In the genomic region with DNA sequence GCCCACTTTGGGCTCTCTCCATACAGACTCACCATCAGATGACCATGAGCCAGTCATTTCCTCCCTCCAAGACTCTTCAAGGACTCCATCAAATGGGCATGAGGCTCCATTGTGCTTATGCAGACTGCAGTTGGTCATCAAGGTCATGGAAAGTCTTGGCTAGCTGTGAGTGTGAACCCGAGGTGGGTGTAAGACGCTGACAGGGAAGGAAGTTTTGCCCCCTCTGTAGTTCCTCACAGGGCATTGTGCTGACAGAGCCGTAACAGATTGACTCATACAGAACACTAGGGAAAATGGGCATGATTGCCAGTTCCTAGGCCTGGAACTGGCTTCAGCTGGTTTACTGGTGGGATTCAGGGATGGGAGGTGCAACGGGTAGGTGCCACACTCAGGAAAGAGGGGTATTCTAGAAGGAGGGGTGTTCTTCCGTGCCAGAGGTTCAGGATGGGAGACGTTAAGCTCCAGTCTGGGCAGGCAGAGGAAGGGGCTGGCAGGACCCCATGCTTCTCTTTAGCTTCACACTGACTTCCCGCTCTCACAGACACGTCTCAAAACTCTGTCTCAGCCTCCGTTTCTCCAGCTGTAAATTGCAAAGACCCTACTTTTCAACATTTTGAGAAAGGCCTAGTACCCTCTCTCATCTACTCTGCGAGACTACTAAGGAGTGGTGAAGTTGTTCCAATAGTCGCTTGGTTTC, we compare ENCODE assay signal across 8 mouse cellular contexts.
DNase-seq lines count a peak whose midpoint lies in the region; ATAC-seq and TF ChIP-seq lines count a peak whose summit lies in the region.

No protein-coding gene starts in this region.

- H3K36me3 ChIP-seq in heart, adult 2 months (ENCODE audit: control insufficient read depth, insufficient read depth, low read length), result no peaks in the 10 kb centered on the region
- no peaks in the 10 kb centered on the region for H3K36me3 ChIP-seq in heart, embryonic 15.5 days
- no peaks in the 10 kb centered on the region for H3K36me3 ChIP-seq in midbrain, embryonic 10.5 days

- peak overlapping the region; percentile 92 for H3K9ac ChIP-seq in heart, adult 2 months (ENCODE audit: low read depth, low read length)
- peak overlapping the region; percentile 74 for H3K9ac ChIP-seq in heart, embryonic 15.5 days

- H3K4me3 ChIP-seq in heart, adult 2 months, result peak overlapping the region; percentile 79
- H3K4me3 ChIP-seq in heart, embryonic 15.5 days, result peak overlapping the region; percentile 62
- peak overlapping the region; percentile 74 for H3K4me3 ChIP-seq in midbrain, embryonic 10.5 days

- TF ChIP-seq CTCF in heart, adult 2 months (IDR thresholded peaks at IDR 0.05), result no peak

- H3K27ac ChIP-seq in heart, adult 2 months, result peak overlapping the region; percentile 99
- peak overlapping the region; percentile 100 for H3K27ac ChIP-seq in heart, embryonic 15.5 days
- peak overlapping the region; percentile 94 for H3K27ac ChIP-seq in midbrain, embryonic 10.5 days (replicated peaks)

- no peak for TF ChIP-seq POLR2A in heart, adult 2 months (IDR thresholded peaks at IDR 0.05; ENCODE audit: insufficient read depth, low read depth, low read length)

- H3K79me2 ChIP-seq in heart, adult 2 months (replicated peaks; ENCODE audit: control insufficient read depth, insufficient read depth, low read length), result no peaks in the 10 kb centered on the region

- intact Hi-C loops in heart, adult 2 months (cut with DNase I), result loop anchor here (10.0 kb wide), 1 partner anchor 83 kb away; no protein-coding TSS in a partner anchor
- intact Hi-C loops in heart, postnatal 10 days (cut with DNase I), result loop anchor here (5.0 to 10.0 kb wide), 2 partner anchors 146 to 433 kb away; no protein-coding TSS in a partner anchor

- H3K4me2 ChIP-seq in heart, embryonic 15.5 days, result peak overlapping the region; percentile 68

- DNase-seq in heart, adult 2 months, result no peak
- no peak for DNase-seq in heart, postnatal 10 days
- DNase-seq in ES-CJ7 (ENCODE audit: low read depth, low spot score), result peak; percentile 51
- DNase-seq in midbrain, embryonic 10.5 days (ENCODE audit: low spot score), result no peak
- no peak for DNase-seq in urinary bladder, postnatal 36 days (ENCODE audit: low spot score in 2 of 2)
- DNase-seq in kidney, adult 8-10 months, result no peak

- H3K4me1 ChIP-seq in heart, adult 2 months (ENCODE audit: control insufficient read depth, insufficient read depth, low read length), result peaks cover 13% of the 10 kb centered on the region
- peaks cover 29% of the 10 kb centered on the region for H3K4me1 ChIP-seq in heart, embryonic 15.5 days (replicated peaks)
- peaks cover 23% of the 10 kb centered on the region for H3K4me1 ChIP-seq in midbrain, embryonic 10.5 days

- 51% methylated on average over 11 of the region's 11 CpGs for WGBS in heart, adult 2 months
- 39% methylated on average over 11 of the region's 11 CpGs for WGBS in heart, embryonic 15.5 days
- WGBS in midbrain, embryonic 10.5 days, result 31% methylated on average over 11 of the region's 11 CpGs

- no peaks in the 10 kb centered on the region for H3K27me3 ChIP-seq in heart, adult 2 months (ENCODE audit: control insufficient read depth, insufficient read depth, low read length)
- no peaks in the 10 kb centered on the region for H3K27me3 ChIP-seq in heart, embryonic 15.5 days
- peaks cover 70% of the 10 kb centered on the region for H3K27me3 ChIP-seq in midbrain, embryonic 10.5 days (ENCODE audit: low read depth, poor library complexity, severe bottlenecking)

- 0 out of 2 replicates have a peak, but pooled peaks have one; percentile 12 for TF ChIP-seq EP300 in heart, adult 2 months (IDR thresholded peaks at IDR 0.05; ENCODE audit: insufficient read depth, low read depth, low read length)

- H3K9me3 ChIP-seq in heart, embryonic 15.5 days (replicated peaks), result no peaks in the 10 kb centered on the region
- no peaks in the 10 kb centered on the region for H3K9me3 ChIP-seq in midbrain, embryonic 10.5 days (replicated peaks)

- no peak for ATAC-seq in heart, embryonic 15.5 days (replicated peaks; ENCODE audit: insufficient number of reproducible peaks, insufficient read depth, low FRiP score, low read depth)
- no peak for ATAC-seq in activated CD4-positive, CD25-positive, alpha-beta regulatory T cell, adult 4 months
